Mouse (Mus musculus): ENCODE data around the gene Vmn1r184.
"Not testable (repeated sequence)": the region's sequence is repeated elsewhere in the genome, so short reads cannot be mapped to it uniquely, and the experiment has no call there.

GRCm38 (mm10) chr7:26303429-26304166 lies 43.5 kb downstream of the Vmn1r184 start:
- TF ChIP-seq POLR2A (IDR thresholded peaks at IDR 0.05; ENCODE audit: low read depth, low read length); CTCF (IDR thresholded peaks at IDR 0.05; ENCODE audit: extremely low read depth, insufficient read length, insufficient replicate concordance, low read depth, low read length): not testable (repeated sequence)

All from small intestine, adult 2 months (tissue).